Mouse (Mus musculus): ENCODE data around the gene Luc7l3. TPM values are rescaled to one million over a fixed set of nuclear protein-coding genes. Genes with fewer than 3 reads are reported as not detected.

Luc7l3 gene
- polyA plus RNA-seq, 1 experiment from 2014 or later, result 167 TPM

DNA sequence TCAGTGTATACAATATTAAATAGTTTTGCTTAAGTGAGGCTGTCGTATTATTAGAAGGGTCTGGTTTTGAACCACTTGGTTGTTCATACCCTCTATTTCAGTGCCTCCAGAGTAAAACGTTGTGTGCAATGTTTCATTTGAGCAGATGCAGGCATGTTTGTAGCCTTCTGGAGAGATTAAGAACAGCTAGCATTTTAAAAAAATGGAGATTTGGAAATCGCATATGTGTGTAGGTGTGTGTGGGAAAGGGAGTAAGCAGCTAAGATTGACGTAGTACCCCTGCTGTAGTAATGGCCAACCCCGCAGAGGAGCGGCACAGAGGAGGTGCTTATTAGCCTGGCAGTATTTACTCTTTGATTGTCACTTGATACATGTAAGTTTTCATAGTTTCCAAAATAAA, 10.9 kb upstream of the Luc7l3 start:
- H3K27ac ChIP-seq, result no peak overlapping the region
- H3K4me2 ChIP-seq, result no peak overlapping the region
- H3K9me3 ChIP-seq, result no peaks in the 10 kb centered on the region
- H3K27me3 ChIP-seq, result no peaks in the 10 kb centered on the region
- H3K4me1 ChIP-seq (replicated peaks), result peaks cover 44% of the 10 kb centered on the region
- no peak for ATAC-seq (ENCODE audit: low FRiP score)
- H3K36me3 ChIP-seq, result peaks cover 23% of the 10 kb centered on the region
- H3K4me3 ChIP-seq, result no peak overlapping the region
- WGBS, result 93% methylated on average over 6 of the region's 6 CpGs
- H3K9ac ChIP-seq, result no peak overlapping the region

GRCm38 (mm10) chr11:94330211-94330610, 8.4 kb upstream of the Luc7l3 start:
- 94% methylated on average over 3 of the region's 3 CpGs for WGBS
- Histone ChIP-seq H3K9me3 (no peaks in the 10 kb centered on the region), H3K27ac (no peak overlapping the region), H3K36me3 (peaks cover 8% of the 10 kb centered on the region), H3K4me1 (replicated peaks) (peaks cover 54% of the 10 kb centered on the region), H3K27me3 (no peaks in the 10 kb centered on the region), H3K4me3 (no peak overlapping the region), H3K4me2 (peak overlapping the region; percentile 4; the same call in 1 of the 2 replicates), H3K9ac (peak overlapping the region; percentile 35; the same call in 1 of the 2 replicates)
- ATAC-seq (ENCODE audit: low FRiP score), result no peak

DNA sequence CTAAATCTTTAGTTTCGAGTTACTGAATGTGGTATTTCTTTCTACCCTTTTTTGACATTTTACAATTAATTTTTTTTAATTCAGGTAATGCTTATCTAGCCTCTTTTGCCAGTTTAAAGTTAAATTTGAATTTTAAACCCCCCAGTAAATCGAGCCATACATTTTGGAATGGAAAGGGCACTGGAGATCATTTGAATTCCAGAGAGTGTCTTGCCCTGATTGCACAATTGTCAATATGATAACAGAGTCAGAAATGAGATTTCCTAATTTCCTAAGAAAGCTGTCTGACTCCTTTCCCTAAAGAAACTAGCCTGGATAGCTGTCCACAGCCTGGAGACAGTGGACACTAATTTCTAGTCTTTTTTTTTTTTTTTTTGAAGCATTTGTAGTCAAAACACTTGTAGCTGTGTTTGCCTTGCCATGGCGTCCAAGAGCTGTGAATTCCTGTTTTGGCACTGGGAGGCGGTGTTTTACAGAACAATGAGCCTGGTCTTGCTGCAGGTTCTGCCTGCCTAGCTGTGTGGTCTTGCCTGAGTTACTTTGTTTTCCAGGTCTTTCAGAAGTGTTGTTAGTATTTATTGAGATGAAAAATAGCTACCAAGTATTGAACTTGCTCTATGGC, 7.6 kb upstream of the Luc7l3 start:
- Histone ChIP-seq H3K4me2 (peak overlapping the region; percentile 78), H3K36me3 (peaks cover 3% of the 10 kb centered on the region), H3K9me3 (no peaks in the 10 kb centered on the region), H3K27ac (0 out of 2 replicates have a peak overlapping the region, but pooled peaks have one; percentile 18), H3K27me3 (no peaks in the 10 kb centered on the region), H3K4me1 (replicated peaks) (peaks cover 54% of the 10 kb centered on the region), H3K9ac (no peak overlapping the region), H3K4me3 (no peak overlapping the region)
- 45% methylated on average over 4 of the region's 4 CpGs for WGBS
- no peak for ATAC-seq (ENCODE audit: low FRiP score)

DNA sequence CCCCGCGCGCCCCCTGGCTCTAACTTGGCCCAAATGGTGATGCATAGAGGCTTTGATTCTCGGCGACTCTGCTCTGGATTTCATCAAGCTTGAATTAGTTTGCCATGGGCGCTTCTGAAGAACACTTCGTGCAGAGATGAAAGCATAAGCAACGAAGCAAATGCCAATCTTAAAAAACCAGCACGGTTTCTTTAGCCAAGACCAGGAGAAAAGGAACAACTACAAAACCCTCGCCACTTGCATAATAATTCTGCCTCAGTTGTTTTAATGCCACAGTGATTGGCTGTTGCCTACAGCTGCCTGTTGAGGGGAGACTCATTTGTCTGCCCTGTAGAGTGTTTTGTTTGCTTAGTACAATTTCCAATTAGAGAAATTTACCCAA, 6.8 kb upstream of the Luc7l3 start:
- 0% methylated on average over 10 of the region's 10 CpGs for WGBS
- Histone ChIP-seq H3K4me1 (replicated peaks) (peaks cover 54% of the 10 kb centered on the region), H3K4me2 (peak overlapping the region; percentile 78), H3K9me3 (no peaks in the 10 kb centered on the region), H3K27me3 (no peaks in the 10 kb centered on the region), H3K27ac (peak overlapping the region; percentile 99), H3K36me3 (no peaks in the 10 kb centered on the region), H3K9ac (peak overlapping the region; percentile 94), H3K4me3 (peak overlapping the region; percentile 69)
- ATAC-seq (ENCODE audit: low FRiP score), result no peak

- Histone ChIP-seq H3K4me2 (peak within 1 kb of the TSS; percentile 78), H3K4me3 (peak within 1 kb of the TSS; percentile 69), H3K9me3 (no peaks in the 10 kb centered on the region), H3K4me1 (replicated peaks) (peaks cover 54% of the 10 kb centered on the region), H3K27ac (peak within 1 kb of the TSS; percentile 99), H3K36me3 (no peaks in the 10 kb centered on the region), H3K27me3 (no peaks in the 10 kb centered on the region), H3K9ac (peak within 1 kb of the TSS; percentile 94)
- ATAC-seq (ENCODE audit: low FRiP score), result peak; percentile 88
- WGBS, result under 1% methylated on average over 53 of the region's 78 CpGs
Observed at GRCm38 (mm10) chr11:94327693-94328643, 6.2 kb upstream of the Luc7l3 start, which contains the start of gene Ankrd40. TSS of gene Ankrd40 (plus strand) at chr11:94328001.

DNA sequence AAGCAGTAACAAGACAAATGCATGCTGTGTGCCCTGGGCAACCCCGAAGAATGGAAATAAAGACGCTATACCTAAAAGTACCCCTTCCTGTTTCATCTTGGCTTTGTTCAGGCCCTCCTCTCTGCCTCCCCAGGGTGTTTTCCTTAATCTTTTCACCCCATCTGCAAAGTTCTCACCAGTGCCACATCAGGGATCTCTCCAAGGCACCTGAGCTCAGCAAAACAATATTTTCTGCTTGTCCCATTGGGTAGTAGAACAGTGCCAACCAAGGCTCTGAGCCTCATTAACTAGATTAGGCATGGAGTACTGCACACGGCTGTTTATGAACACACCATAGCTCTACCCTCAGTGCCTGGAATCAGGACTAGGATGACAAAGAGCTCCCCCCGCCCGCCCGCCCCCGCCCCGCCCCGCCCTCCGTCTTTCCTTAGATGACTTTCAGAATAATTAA, 5.2 kb upstream of the Luc7l3 start:
- peak overlapping the region; percentile 99 for H3K27ac ChIP-seq
- H3K4me1 ChIP-seq (replicated peaks), result peaks cover 51% of the 10 kb centered on the region
- H3K9ac ChIP-seq, result peak overlapping the region; percentile 94
- no peaks in the 10 kb centered on the region for H3K36me3 ChIP-seq
- peak overlapping the region; percentile 78 for H3K4me2 ChIP-seq
- H3K27me3 ChIP-seq, result no peaks in the 10 kb centered on the region
- WGBS, result 4% methylated on average over 10 of the region's 10 CpGs
- H3K9me3 ChIP-seq, result no peaks in the 10 kb centered on the region
- H3K4me3 ChIP-seq, result peak overlapping the region; percentile 69
- ATAC-seq (ENCODE audit: low FRiP score), result peak; percentile 77

- H3K27ac ChIP-seq, result no peak overlapping the region
- no peaks in the 10 kb centered on the region for H3K27me3 ChIP-seq
- H3K4me1 ChIP-seq (replicated peaks), result peaks cover 39% of the 10 kb centered on the region
- H3K4me3 ChIP-seq, result no peak overlapping the region
- H3K9ac ChIP-seq, result no peak overlapping the region
- no peaks in the 10 kb centered on the region for H3K9me3 ChIP-seq
- H3K36me3 ChIP-seq, result no peaks in the 10 kb centered on the region
- 88% methylated on average over 5 of the region's 5 CpGs for WGBS
- ATAC-seq (ENCODE audit: low FRiP score), result no peak
- no peak overlapping the region for H3K4me2 ChIP-seq
Observed at GRCm38 (mm10) chr11:94324618-94325017, 2.8 kb upstream of the Luc7l3 start.

DNA sequence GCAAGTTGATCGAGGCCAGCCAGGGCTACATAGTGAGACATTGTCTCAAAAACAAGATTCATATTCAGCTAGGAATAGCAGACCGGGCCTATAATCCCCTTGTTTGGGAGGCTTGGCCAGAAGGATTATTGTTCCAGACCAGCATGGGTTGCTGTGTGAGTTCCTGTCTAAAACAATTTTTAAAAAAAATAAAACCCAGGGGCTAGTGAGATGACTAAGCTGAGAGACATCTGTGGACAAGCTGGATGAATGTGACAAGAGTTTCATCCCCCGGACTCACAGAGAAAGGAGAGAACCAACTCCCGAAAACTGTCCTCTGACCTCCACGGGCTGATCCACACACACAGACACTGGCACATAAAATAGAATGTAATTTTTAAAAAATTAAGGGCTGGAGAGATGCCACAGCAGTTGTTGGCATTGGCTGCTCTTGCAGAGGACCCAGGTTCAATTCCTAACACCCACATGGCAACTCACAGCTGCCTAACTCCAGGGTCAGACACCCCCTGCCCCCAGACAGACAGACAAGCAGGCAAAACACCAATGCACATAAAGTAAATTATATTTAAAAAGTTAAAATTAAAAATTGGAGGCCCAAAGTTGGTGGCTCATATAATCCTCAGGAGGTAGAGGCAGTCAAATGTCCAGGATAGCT, 1.6 kb upstream of the Luc7l3 start:
- no peak for ATAC-seq (ENCODE audit: low FRiP score)
- H3K27me3 ChIP-seq, result no peaks in the 10 kb centered on the region
- no peak overlapping the region for H3K4me3 ChIP-seq
- no peak overlapping the region for H3K9ac ChIP-seq
- H3K4me2 ChIP-seq, result no peak overlapping the region
- H3K4me1 ChIP-seq (replicated peaks), result peaks cover 36% of the 10 kb centered on the region
- H3K36me3 ChIP-seq, result peaks cover 3% of the 10 kb centered on the region; the same call in 1 of the 2 replicates
- peak overlapping the region; percentile 99; the same call in 1 of the 2 replicates for H3K27ac ChIP-seq
- 89% methylated on average over 5 of the region's 5 CpGs for WGBS
- H3K9me3 ChIP-seq, result no peaks in the 10 kb centered on the region

DNA sequence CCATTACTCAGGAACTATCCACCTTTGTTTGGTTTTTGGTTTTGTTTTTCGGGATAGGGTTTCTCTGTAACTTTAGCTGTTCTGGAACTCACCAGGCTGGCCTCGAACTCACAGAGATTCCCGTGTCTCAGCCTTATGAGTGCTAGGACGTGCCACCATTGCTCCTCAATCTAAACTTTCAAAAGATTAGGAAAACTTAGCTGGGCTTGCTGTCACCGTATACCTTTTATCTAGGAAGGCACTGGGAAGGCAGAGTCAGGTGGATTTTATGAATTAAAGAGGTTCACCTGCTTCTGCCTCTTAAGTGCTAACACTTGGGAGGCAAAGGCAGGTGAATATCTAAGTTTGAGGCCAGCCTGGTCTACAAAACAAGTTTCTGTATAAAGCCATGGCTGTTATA, 848 bp upstream of the Luc7l3 start:
- H3K4me3 ChIP-seq, result peak overlapping the region; percentile 99
- peaks cover 3% of the 10 kb centered on the region; the same call in 1 of the 2 replicates for H3K36me3 ChIP-seq
- no peaks in the 10 kb centered on the region for H3K9me3 ChIP-seq
- H3K4me2 ChIP-seq, result peak overlapping the region; percentile 88
- H3K27ac ChIP-seq, result peak overlapping the region; percentile 99
- no peak for ATAC-seq (ENCODE audit: low FRiP score)
- H3K4me1 ChIP-seq (replicated peaks), result peaks cover 43% of the 10 kb centered on the region
- no peaks in the 10 kb centered on the region for H3K27me3 ChIP-seq
- WGBS, result 42% methylated on average over 5 of the region's 5 CpGs
- peak overlapping the region; percentile 99 for H3K9ac ChIP-seq

DNA sequence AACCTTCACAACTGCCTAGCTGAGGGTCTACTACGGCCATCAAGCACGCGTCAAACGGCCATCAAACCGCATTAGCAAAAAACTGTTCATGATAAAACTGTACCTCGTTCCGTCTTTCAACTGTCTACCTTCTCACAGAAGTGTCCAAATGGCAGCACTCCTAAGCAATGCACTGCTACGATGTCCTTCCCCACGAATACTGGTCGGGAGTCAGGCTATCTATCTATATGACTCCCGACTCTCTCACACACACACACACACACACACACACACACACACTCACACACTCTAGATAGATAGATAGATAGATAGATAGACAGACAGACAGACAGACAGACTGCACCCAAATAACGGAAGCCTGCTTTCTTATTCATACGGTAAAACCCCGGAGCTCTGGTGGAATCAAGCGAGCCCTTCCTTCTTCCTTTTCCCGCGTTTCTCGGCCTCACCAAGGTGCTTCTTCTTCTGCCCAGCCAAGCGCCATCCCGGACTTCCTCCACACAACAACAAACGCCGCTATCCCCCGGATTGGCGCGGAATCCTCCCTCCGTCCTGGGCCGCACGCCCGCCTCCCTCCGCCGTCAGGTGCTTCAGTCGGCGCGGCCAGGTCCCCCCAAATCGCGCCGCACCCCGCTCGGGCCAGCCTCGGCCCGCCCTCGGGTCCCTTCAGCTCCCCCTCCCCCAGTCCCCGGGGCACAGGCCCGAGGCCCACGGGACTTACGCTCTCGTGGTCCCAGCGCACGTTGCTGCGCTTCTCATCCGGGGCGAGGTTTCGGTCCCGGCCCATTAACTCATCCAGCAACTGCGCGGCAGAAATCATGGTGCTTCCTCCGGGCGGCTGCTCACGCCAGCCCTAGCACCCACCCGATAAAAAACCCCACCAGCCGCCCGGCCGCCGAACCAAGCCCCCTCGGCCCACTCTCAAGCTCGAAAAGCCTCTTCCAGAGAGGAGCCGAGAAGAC, 538 bp downstream of the Luc7l3 start:
- peaks cover 3% of the 10 kb centered on the region; the same call in 1 of the 2 replicates for H3K36me3 ChIP-seq
- H3K4me2 ChIP-seq, result peak overlapping the region; percentile 88
- H3K4me1 ChIP-seq (replicated peaks), result peaks cover 50% of the 10 kb centered on the region
- peak overlapping the region; percentile 99 for H3K9ac ChIP-seq
- peak overlapping the region; percentile 99 for H3K4me3 ChIP-seq
- WGBS, result under 1% methylated on average over 66 of the region's 67 CpGs
- H3K27me3 ChIP-seq, result no peaks in the 10 kb centered on the region
- peak overlapping the region; percentile 99 for H3K27ac ChIP-seq
- ATAC-seq (ENCODE audit: low FRiP score), result peak; percentile 84
- no peaks in the 10 kb centered on the region for H3K9me3 ChIP-seq

DNA sequence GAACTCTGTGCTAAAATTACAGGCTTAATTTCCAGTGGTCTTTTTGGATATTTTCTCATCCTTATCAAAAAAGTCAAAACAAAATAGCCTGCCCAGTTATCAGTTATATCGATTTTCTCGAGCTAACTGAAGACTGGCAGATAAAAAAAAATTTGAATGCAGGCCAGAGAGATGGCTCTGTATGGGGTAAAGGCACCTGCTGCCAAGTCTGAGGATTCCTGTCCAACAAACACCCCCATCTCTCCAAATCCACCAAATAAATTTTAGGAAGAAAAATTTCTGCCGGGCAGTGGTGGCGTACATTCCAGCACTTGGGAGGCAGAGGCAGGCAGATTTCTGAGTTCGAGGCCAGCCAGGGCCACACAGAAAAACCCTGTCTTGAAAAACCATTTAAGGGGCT, 3.7 kb downstream of the Luc7l3 start:
- peaks cover 74% of the 10 kb centered on the region for H3K4me1 ChIP-seq (replicated peaks)
- H3K4me2 ChIP-seq, result peak overlapping the region; percentile 4; the same call in 1 of the 2 replicates
- no peak for ATAC-seq (ENCODE audit: low FRiP score)

More for the DNA sequence above, 3.7 kb downstream of the Luc7l3 start:
- no peaks in the 10 kb centered on the region for H3K9me3 ChIP-seq
- 85% methylated on average over 5 of the region's 5 CpGs for WGBS
- no peak overlapping the region for H3K4me3 ChIP-seq
- H3K9ac ChIP-seq, result no peak overlapping the region
- H3K27me3 ChIP-seq, result no peaks in the 10 kb centered on the region
- no peak overlapping the region; the same call in 1 of the 2 replicates for H3K27ac ChIP-seq
- H3K36me3 ChIP-seq, result peaks cover 3% of the 10 kb centered on the region; the same call in 1 of the 2 replicates

Data from hindbrain, embryonic 13.5 days (tissue).